In genomic region chr5:123947041-123947761, GRCm38 (mm10) we compare ENCODE assay signal across 10 mouse cellular contexts. TPM values are rescaled to one million over a fixed set of nuclear protein-coding genes. Genes with fewer than 3 reads are reported as not detected.
DNase-seq lines count a peak whose midpoint lies in the region; ATAC-seq and TF ChIP-seq lines count a peak whose summit lies in the region.
"Had no signal": no experiment of that assay in that cellular context is flagged by ENCODE, and none has a peak within 500 bp of the region (broad histone marks: within the 10 kb centered on the region; RNA-seq: fewer than 3 reads in every experiment).

No protein-coding gene starts in this region.

- no peaks in the 10 kb centered on the region for H3K79me2 ChIP-seq in liver, adult 2 months (ENCODE audit: control insufficient read depth, insufficient read depth, low read length)

- peaks cover 5% of the 10 kb centered on the region for H3K4me1 ChIP-seq in liver, adult 2 months (ENCODE audit: control insufficient read depth, insufficient read depth, low read length)
- no peaks in the 10 kb centered on the region for H3K4me1 ChIP-seq in liver, embryonic 11.5 days (replicated peaks; ENCODE audit: control insufficient read depth, insufficient read depth, low read length)
- no peaks in the 10 kb centered on the region for H3K4me1 ChIP-seq in limb, embryonic 14.5 days (ENCODE audit: control insufficient read depth, insufficient read depth, low read length)
- H3K4me1 ChIP-seq in hindbrain, embryonic 13.5 days (replicated peaks): no peaks in the 10 kb centered on the region
- H3K4me1 ChIP-seq: heart, embryonic 13.5 days had no signal

- H3K9ac ChIP-seq in liver, adult 2 months (ENCODE audit: low read depth, low read length): no peak overlapping the region
- no peak overlapping the region for H3K9ac ChIP-seq in liver, embryonic 11.5 days (ENCODE audit: low read depth, low read length)
- H3K9ac ChIP-seq in limb, embryonic 14.5 days (ENCODE audit: low read depth, low read length, severe bottlenecking): no peak overlapping the region
- no peak overlapping the region for H3K9ac ChIP-seq in hindbrain, embryonic 13.5 days
- H3K9ac ChIP-seq: heart, embryonic 13.5 days had no signal

- no peak overlapping the region for H3K27ac ChIP-seq in liver, adult 2 months (replicated peaks; ENCODE audit: insufficient read depth, low read depth, low read length)
- H3K27ac ChIP-seq in liver, embryonic 11.5 days (ENCODE audit: low read depth, low read length): no peak overlapping the region
- H3K27ac ChIP-seq in limb, embryonic 14.5 days (replicated peaks; ENCODE audit: low read depth, low read length): no peak overlapping the region
- no peak overlapping the region for H3K27ac ChIP-seq in hindbrain, embryonic 13.5 days
- H3K27ac ChIP-seq: heart, embryonic 13.5 days had no signal

- TF ChIP-seq POLR2A in liver, adult 2 months (IDR thresholded peaks at IDR 0.05; ENCODE audit: extremely low read depth, insufficient read depth, low read length): no peak
- TF ChIP-seq POLR2A in limb, embryonic 14.5 days (IDR thresholded peaks at IDR 0.05; ENCODE audit: borderline replicate concordance, extremely low read depth, insufficient read depth, insufficient read length): no peak

- no peak overlapping the region for H3K4me2 ChIP-seq in liver, embryonic 11.5 days
- H3K4me2 ChIP-seq in limb, embryonic 14.5 days (replicated peaks; ENCODE audit: low read depth, low read length, severe bottlenecking): no peak overlapping the region
- no peak overlapping the region for H3K4me2 ChIP-seq in hindbrain, embryonic 13.5 days
- H3K4me2 ChIP-seq: heart, embryonic 13.5 days had no signal

- H3K27me3 ChIP-seq in liver, adult 2 months (ENCODE audit: control insufficient read depth, insufficient read depth, low read length): no peaks in the 10 kb centered on the region
- H3K27me3 ChIP-seq in liver, embryonic 11.5 days (replicated peaks; ENCODE audit: control insufficient read depth, insufficient read depth, low read length): no peaks in the 10 kb centered on the region
- no peaks in the 10 kb centered on the region for H3K27me3 ChIP-seq in limb, embryonic 14.5 days (ENCODE audit: control insufficient read depth, insufficient read depth, low read length)
- H3K27me3 ChIP-seq in hindbrain, embryonic 13.5 days: peaks cover 24% of the 10 kb centered on the region; the same call in 1 of the 2 replicates

- H3K36me3 ChIP-seq in liver, adult 2 months (ENCODE audit: control insufficient read depth, insufficient read depth, low read length): no peaks in the 10 kb centered on the region
- no peaks in the 10 kb centered on the region for H3K36me3 ChIP-seq in liver, embryonic 11.5 days (ENCODE audit: control insufficient read depth, insufficient read depth, low read length)
- no peaks in the 10 kb centered on the region for H3K36me3 ChIP-seq in limb, embryonic 14.5 days (ENCODE audit: control insufficient read depth, insufficient read depth, low read length)
- no peaks in the 10 kb centered on the region for H3K36me3 ChIP-seq in hindbrain, embryonic 13.5 days
- H3K36me3 ChIP-seq: heart, embryonic 13.5 days had no signal

- DNase-seq in cerebellum, adult 8-10 months: peak; percentile 43
- no peak for DNase-seq in cerebellum, adult 11-12 months
- DNase-seq in liver, adult 2 months (ENCODE audit: extremely low read depth, low read depth, low spot score): peak; percentile 65
- no peak for DNase-seq in liver, embryonic 11.5 days (ENCODE audit: low spot score)
- peak; percentile 64 for DNase-seq in c-Kit-positive CD71-positive TER-119-negative erythroid progenitor cells, embryonic 14.5 days (ENCODE audit: low read depth)
- peak; percentile 83 for DNase-seq in limb, embryonic 14.5 days (ENCODE audit: low spot score)
- DNase-seq in right cerebral cortex, postnatal 25 days: no peak

- peak; percentile 62 for TF ChIP-seq CTCF in liver, adult 2 months (IDR thresholded peaks at IDR 0.05; ENCODE audit: low read depth, low read length)

- no peak overlapping the region for H3K4me3 ChIP-seq in liver, adult 2 months (ENCODE audit: insufficient read depth, low read depth, low read length)
- H3K4me3 ChIP-seq in liver, embryonic 11.5 days (ENCODE audit: low read depth, low read length): no peak overlapping the region
- no peak overlapping the region for H3K4me3 ChIP-seq in limb, embryonic 14.5 days (replicated peaks; ENCODE audit: low read length)
- H3K4me3 ChIP-seq in hindbrain, embryonic 13.5 days: no peak overlapping the region
- H3K4me3 ChIP-seq: heart, embryonic 13.5 days had no signal

- no peaks in the 10 kb centered on the region for H3K9me3 ChIP-seq in liver, embryonic 11.5 days (ENCODE audit: control insufficient read depth, low read length)
- no peaks in the 10 kb centered on the region for H3K9me3 ChIP-seq in limb, embryonic 14.5 days (ENCODE audit: control insufficient read depth, low read length)
- no peaks in the 10 kb centered on the region for H3K9me3 ChIP-seq in hindbrain, embryonic 13.5 days
- H3K9me3 ChIP-seq: heart, embryonic 13.5 days had no signal

- no peak for ATAC-seq in liver, embryonic 11.5 days (replicated peaks; ENCODE audit: low FRiP score)
- ATAC-seq in limb, embryonic 14.5 days (ENCODE audit: low FRiP score, low read depth): no peak
- ATAC-seq in hindbrain, embryonic 13.5 days (ENCODE audit: low FRiP score): no peak

- WGBS in liver, adult 2 months: 41% methylated on average over 7 of the region's 7 CpGs
- 53% methylated on average over 7 of the region's 7 CpGs for WGBS in liver, embryonic 11.5 days
- 53% methylated on average over 7 of the region's 7 CpGs for WGBS in limb, embryonic 14.5 days
- 52% methylated on average over 7 of the region's 7 CpGs for WGBS in hindbrain, embryonic 13.5 days

RNA-seq across cellular contexts. Expression of gene Ccdc62, which starts 16.7 kb away (rescaled TPM):
- total RNA-seq in liver, adult 2 months (2014; rRNA removed): 2.1 and 2.2 TPM in 2 replicates
- 1.8 and 3.2 TPM in 2 replicates for polyA plus RNA-seq in liver, adult 2 months (2012; rRNA removed)
- 5.9 and 7.1 TPM in 2 replicates for polyA plus RNA-seq in liver, embryonic 11.5 days (2014; fragmentation: Nextera tagmentation; extraction: Ambion mirVana)
- polyA plus RNA-seq in limb, embryonic 14.5 days (2012; rRNA removed): 9.2 and 9.5 TPM in 2 replicates
- 4.0 and 6.6 TPM in 2 replicates for polyA plus RNA-seq in limb, embryonic 14.5 days (2014; fragmentation: Nextera tagmentation; extraction: Ambion mirVana)
- polyA plus RNA-seq in hindbrain, embryonic 13.5 days (2015; fragmentation: Nextera tagmentation; extraction: Ambion mirVana): 6.2 and 7.8 TPM in 2 replicates

RNA-seq across cellular contexts. Expression of gene Gm43518, which starts 20.0 kb away (rescaled TPM):
- total RNA-seq in liver, adult 2 months (2014; rRNA removed): 1.2 TPM in 1 of 2 replicates, not detected in the other
- polyA plus RNA-seq in liver, adult 2 months (2012; rRNA removed): 0.31 TPM in 1 of 2 replicates, not detected in the other
- polyA plus RNA-seq in liver, embryonic 11.5 days (2014; fragmentation: Nextera tagmentation; extraction: Ambion mirVana): 2.8 TPM in 2 replicates
- 0.90 and 2.1 TPM in 2 replicates for polyA plus RNA-seq in limb, embryonic 14.5 days (2012; rRNA removed)
- 2.2 and 2.4 TPM in 2 replicates for polyA plus RNA-seq in limb, embryonic 14.5 days (2014; fragmentation: Nextera tagmentation; extraction: Ambion mirVana)
- 5.6 and 5.8 TPM in 2 replicates for polyA plus RNA-seq in hindbrain, embryonic 13.5 days (2015; fragmentation: Nextera tagmentation; extraction: Ambion mirVana)
- total RNA-seq: ES-E14 had no signal

RNA-seq across cellular contexts. Expression of gene Hip1r, which starts 26.2 kb away (rescaled TPM):
- 9.1 and 9.7 TPM in 2 replicates for total RNA-seq in liver, adult 2 months (2014; rRNA removed)
- polyA plus RNA-seq in liver, adult 2 months (2012; rRNA removed): 9.2 and 11.5 TPM in 2 replicates
- 20.2 and 20.6 TPM in 2 replicates for polyA plus RNA-seq in liver, embryonic 11.5 days (2014; fragmentation: Nextera tagmentation; extraction: Ambion mirVana)
- 10.6 and 12.3 TPM in 2 replicates for polyA plus RNA-seq in limb, embryonic 14.5 days (2012; rRNA removed)
- 8.7 and 9.9 TPM in 2 replicates for polyA plus RNA-seq in limb, embryonic 14.5 days (2014; fragmentation: Nextera tagmentation; extraction: Ambion mirVana)
- 21.4 and 25.5 TPM in 2 replicates for polyA plus RNA-seq in hindbrain, embryonic 13.5 days (2015; fragmentation: Nextera tagmentation; extraction: Ambion mirVana)

RNA-seq across cellular contexts. Expression of gene Denr, which starts 40.2 kb away (rescaled TPM):
- 12.5 and 15.5 TPM in 2 replicates for total RNA-seq in liver, adult 2 months (2014; rRNA removed)
- 27.5 and 37.9 TPM in 2 replicates for polyA plus RNA-seq in liver, adult 2 months (2012; rRNA removed)
- polyA plus RNA-seq in liver, embryonic 11.5 days (2014; fragmentation: Nextera tagmentation; extraction: Ambion mirVana): 153 and 156 TPM in 2 replicates
- polyA plus RNA-seq in limb, embryonic 14.5 days (2012; rRNA removed): 33.1 and 64.5 TPM in 2 replicates
- polyA plus RNA-seq in limb, embryonic 14.5 days (2014; fragmentation: Nextera tagmentation; extraction: Ambion mirVana): 121 and 126 TPM in 2 replicates
- polyA plus RNA-seq in hindbrain, embryonic 13.5 days (2015; fragmentation: Nextera tagmentation; extraction: Ambion mirVana): 143 and 146 TPM in 2 replicates

Comparison
In these comparisons a context has a peak if more than half of its experiments do, and no peak if none do; other contexts are left out.
1. DNase-seq: peak in cerebellum, adult 8-10 months (single experiment), liver, adult 2 months (single experiment), c-Kit-positive CD71-positive TER-119-negative erythroid progenitor cells, embryonic 14.5 days (single experiment) and limb, embryonic 14.5 days (single experiment); none in cerebellum, adult 11-12 months (single experiment), liver, embryonic 11.5 days (single experiment) and right cerebral cortex, postnatal 25 days (single experiment).